Comparison of ENCODE assay signal across 10 mouse cellular contexts in genomic region chr16:91447512-91447900, GRCm38 (mm10). TPM values are rescaled to one million over a fixed set of nuclear protein-coding genes. Genes with fewer than 3 reads are reported as not detected.
DNase-seq lines count a peak whose midpoint lies in the region; ATAC-seq and TF ChIP-seq lines count a peak whose summit lies in the region.
"Had no signal": no experiment of that assay in that cellular context is flagged by ENCODE, and none has a peak within 500 bp of the region (broad histone marks: within the 10 kb centered on the region; RNA-seq: fewer than 3 reads in every experiment).

No protein-coding gene starts in this region.

- H3K4me3 ChIP-seq in kidney, adult 2 months (ENCODE audit: insufficient read depth, low read depth, low read length) = no peak overlapping the region
- H3K4me3 ChIP-seq in kidney, embryonic 14.5 days (ENCODE audit: low read length) = no peak overlapping the region
- H3K4me3 ChIP-seq in embryonic facial prominence, embryonic 13.5 days = no peak overlapping the region
- H3K4me3 ChIP-seq in small intestine, adult 2 months (ENCODE audit: low read depth, low read length) = no peak overlapping the region; the same call in 1 of the 2 replicates
- H3K4me3 ChIP-seq: neural tube, embryonic 13.5 days had no signal

- no peak for TF ChIP-seq POLR2A in kidney, adult 2 months (IDR thresholded peaks at IDR 0.05; ENCODE audit: low read depth, low read length)
- TF ChIP-seq POLR2A in small intestine, adult 2 months (IDR thresholded peaks at IDR 0.05; ENCODE audit: low read depth, low read length) = no peak; the same call in 1 of the 2 replicates

- H3K9me3 ChIP-seq in kidney, embryonic 14.5 days (ENCODE audit: control insufficient read depth, low read length) = no peaks in the 10 kb centered on the region
- H3K9me3 ChIP-seq in embryonic facial prominence, embryonic 13.5 days = no peaks in the 10 kb centered on the region
- H3K9me3 ChIP-seq: neural tube, embryonic 13.5 days had no signal

- no peak for ATAC-seq in kidney, embryonic 14.5 days (ENCODE audit: low FRiP score, low TSS enrichment)
- ATAC-seq in embryonic facial prominence, embryonic 13.5 days (ENCODE audit: insufficient number of reproducible peaks, insufficient read depth, low FRiP score, low TSS enrichment, low read depth) = no peak

- DNase-seq in kidney, adult 2 months = peak; percentile 80
- peak; percentile 42 for DNase-seq in large intestine, adult 2 months (ENCODE audit: low read depth, low spot score)
- DNase-seq in T-cell, adult 2 months (ENCODE audit: low spot score) = no peak
- no peak for DNase-seq in left cerebral cortex, postnatal 36 days (ENCODE audit: low spot score in 2 of 2)
- DNase-seq: right cerebral cortex, postnatal 4 days had no signal

- intact Hi-C loops in left cerebral cortex, postnatal 36 days (cut with DNase I) = no loop called here

- no peak for TF ChIP-seq CTCF in kidney, adult 2 months (conservative IDR thresholded peaks at IDR 0.05; ENCODE audit: insufficient read depth, insufficient read length, low read depth, low read length)
- no peak for TF ChIP-seq CTCF in small intestine, adult 2 months (IDR thresholded peaks at IDR 0.05; ENCODE audit: extremely low read depth, insufficient read length, insufficient replicate concordance, low read depth, low read length)

- WGBS in kidney, adult 2 months = 59% methylated on average over 6 of the region's 6 CpGs
- WGBS in kidney, embryonic 14.5 days = 84% methylated on average over 6 of the region's 6 CpGs
- 77% methylated on average over 6 of the region's 6 CpGs for WGBS in embryonic facial prominence, embryonic 13.5 days
- 12% methylated on average over 6 of the region's 6 CpGs for WGBS in large intestine, adult 2 months
- WGBS in small intestine, adult 2 months = 18% methylated on average over 6 of the region's 6 CpGs

- no peak overlapping the region for H3K9ac ChIP-seq in kidney, embryonic 14.5 days (ENCODE audit: low read depth, low read length)
- no peak overlapping the region for H3K9ac ChIP-seq in embryonic facial prominence, embryonic 13.5 days
- H3K9ac ChIP-seq: hindbrain, embryonic 14.5 days; neural tube, embryonic 13.5 days had no signal

- H3K27me3 ChIP-seq in kidney, adult 2 months (replicated peaks; ENCODE audit: control insufficient read depth, insufficient read depth, low read length) = no peaks in the 10 kb centered on the region
- H3K27me3 ChIP-seq in kidney, embryonic 14.5 days (ENCODE audit: control insufficient read depth, insufficient read depth, low read length) = no peaks in the 10 kb centered on the region
- H3K27me3 ChIP-seq in embryonic facial prominence, embryonic 13.5 days = no peaks in the 10 kb centered on the region
- H3K27me3 ChIP-seq in small intestine, adult 2 months (ENCODE audit: control insufficient read depth, insufficient read depth, low read length) = no peaks in the 10 kb centered on the region
- H3K27me3 ChIP-seq: neural tube, embryonic 13.5 days had no signal

- H3K27ac ChIP-seq in kidney, adult 2 months (ENCODE audit: insufficient read depth, low read depth, low read length) = no peak overlapping the region
- H3K27ac ChIP-seq in kidney, embryonic 14.5 days (ENCODE audit: low read depth, low read length) = no peak overlapping the region
- peak overlapping the region; percentile 44; the same call in 1 of the 2 replicates for H3K27ac ChIP-seq in embryonic facial prominence, embryonic 13.5 days
- peak overlapping the region; percentile 94 for H3K27ac ChIP-seq in small intestine, adult 2 months (ENCODE audit: insufficient read depth, low read depth, low read length)
- H3K27ac ChIP-seq: hindbrain, embryonic 14.5 days; neural tube, embryonic 13.5 days had no signal

- no peaks in the 10 kb centered on the region for H3K36me3 ChIP-seq in kidney, adult 2 months (ENCODE audit: control insufficient read depth, insufficient read depth, low read length)
- H3K36me3 ChIP-seq in kidney, embryonic 14.5 days (ENCODE audit: control insufficient read depth, insufficient read depth, low read length) = no peaks in the 10 kb centered on the region
- no peaks in the 10 kb centered on the region for H3K36me3 ChIP-seq in embryonic facial prominence, embryonic 13.5 days
- no peaks in the 10 kb centered on the region for H3K36me3 ChIP-seq in small intestine, adult 2 months (ENCODE audit: control insufficient read depth, insufficient read depth, low read length)
- H3K36me3 ChIP-seq: neural tube, embryonic 13.5 days had no signal

- H3K4me2 ChIP-seq in kidney, embryonic 14.5 days (replicated peaks; ENCODE audit: low read depth, low read length) = no peak overlapping the region
- H3K4me2 ChIP-seq in embryonic facial prominence, embryonic 13.5 days = no peak overlapping the region
- H3K4me2 ChIP-seq: hindbrain, embryonic 14.5 days; neural tube, embryonic 13.5 days had no signal

- H3K4me1 ChIP-seq in kidney, adult 2 months (ENCODE audit: control insufficient read depth, insufficient read depth, low read length) = peaks cover 8% of the 10 kb centered on the region; the same call in 1 of the 2 replicates
- H3K4me1 ChIP-seq in kidney, embryonic 14.5 days (ENCODE audit: control insufficient read depth, insufficient read depth, low read length) = no peaks in the 10 kb centered on the region
- H3K4me1 ChIP-seq in embryonic facial prominence, embryonic 13.5 days = peaks cover 9% of the 10 kb centered on the region; the same call in 1 of the 2 replicates
- peaks cover 41% of the 10 kb centered on the region; the same call in 1 of the 2 replicates for H3K4me1 ChIP-seq in small intestine, adult 2 months (ENCODE audit: control insufficient read depth, insufficient read depth, insufficient read length, low read length)
- H3K4me1 ChIP-seq: neural tube, embryonic 13.5 days had no signal

RNA-seq across cellular contexts. Expression of gene Ifnar1, which starts 37.5 kb away (rescaled TPM):
- polyA plus RNA-seq in kidney, adult 2 months (2012; rRNA removed) = 20.8 and 22.2 TPM in 2 replicates
- 37.8 and 69.6 TPM in 2 replicates for polyA plus RNA-seq in kidney, embryonic 14.5 days (2014; fragmentation: Nextera tagmentation; extraction: Ambion mirVana)
- polyA plus RNA-seq in embryonic facial prominence, embryonic 13.5 days (2015; fragmentation: Nextera tagmentation; extraction: Ambion mirVana) = 62.6 and 63.0 TPM in 2 replicates
- polyA plus RNA-seq in large intestine, adult 2 months (2012; rRNA removed) = 16.9 and 23.1 TPM in 2 replicates
- 6.5 and 12.4 TPM in 2 replicates for polyA plus RNA-seq in small intestine, adult 2 months (2012; rRNA removed)
- 10 to 100 TPM; 54.3 to 54.5 TPM for total RNA-seq in left cerebral cortex, postnatal 36 days (2021)

RNA-seq across cellular contexts. Expression of gene Il10rb, which starts 41.5 kb away (rescaled TPM):
- polyA plus RNA-seq in kidney, adult 2 months (2012; rRNA removed) = 65.8 and 66.0 TPM in 2 replicates
- 17.4 and 21.3 TPM in 2 replicates for polyA plus RNA-seq in kidney, embryonic 14.5 days (2014; fragmentation: Nextera tagmentation; extraction: Ambion mirVana)
- 19.4 and 19.6 TPM in 2 replicates for polyA plus RNA-seq in embryonic facial prominence, embryonic 13.5 days (2015; fragmentation: Nextera tagmentation; extraction: Ambion mirVana)
- 54.1 and 74.1 TPM in 2 replicates for polyA plus RNA-seq in large intestine, adult 2 months (2012; rRNA removed)
- 16.8 and 51.2 TPM in 2 replicates for polyA plus RNA-seq in small intestine, adult 2 months (2012; rRNA removed)
- total RNA-seq in left cerebral cortex, postnatal 36 days (2021) = 10 to 100 TPM in 1 of 2 experiments, 1 to 10 TPM in 1; 9.4 to 10.2 TPM

RNA-seq across cellular contexts. Expression of gene Gm21970, which starts 56.0 kb away (rescaled TPM):
- polyA plus RNA-seq in kidney, adult 2 months (2012; rRNA removed) = not detected in 2 replicates
- not detected in 2 replicates for polyA plus RNA-seq in kidney, embryonic 14.5 days (2014; fragmentation: Nextera tagmentation; extraction: Ambion mirVana)
- not detected in 2 replicates for polyA plus RNA-seq in embryonic facial prominence, embryonic 13.5 days (2015; fragmentation: Nextera tagmentation; extraction: Ambion mirVana)
- not detected in 2 replicates for polyA plus RNA-seq in large intestine, adult 2 months (2012; rRNA removed)
- not detected in 2 replicates for polyA plus RNA-seq in small intestine, adult 2 months (2012; rRNA removed)
- not detected for total RNA-seq in left cerebral cortex, postnatal 36 days (2021)
- polyA plus RNA-seq: hindbrain, embryonic 14.5 days; neural tube, embryonic 13.5 days had no signal

Comparison
In these comparisons a context has a peak if more than half of its experiments do, and no peak if none do; other contexts are left out.
1. DNase-seq: peak in kidney, adult 2 months (single experiment) and large intestine, adult 2 months (single experiment); none in T-cell, adult 2 months (single experiment) and left cerebral cortex, postnatal 36 days (0 of 2).
2. H3K27ac ChIP-seq: peak in embryonic facial prominence, embryonic 13.5 days (single experiment) and small intestine, adult 2 months (single experiment); none in kidney, adult 2 months (single experiment) and kidney, embryonic 14.5 days (single experiment).